ENCODE assay signal across 19 mouse cellular contexts in genomic region chr6:137931318-137931717, GRCm38 (mm10).
DNase-seq lines count a peak whose midpoint lies in the region; ATAC-seq and TF ChIP-seq lines count a peak whose summit lies in the region.
"Had no signal": no experiment of that assay in that cellular context is flagged by ENCODE, and none has a peak within 500 bp of the region (broad histone marks: within the 10 kb centered on the region; RNA-seq: fewer than 3 reads in every experiment).

No protein-coding gene starts in this region.

- no peak for TF ChIP-seq POLR2A in brain, embryonic 14.5 days (IDR thresholded peaks at IDR 0.05; ENCODE audit: borderline replicate concordance, extremely low read depth, insufficient read depth, insufficient read length, poor library complexity, severe bottlenecking)

- H3K4me2 ChIP-seq in heart, embryonic 12.5 days: peak overlapping the region; percentile 46
- H3K4me2 ChIP-seq in kidney, postnatal 0 days (ENCODE audit: low read length): peak overlapping the region; percentile 21; the same call in 1 of the 2 replicates
- H3K4me2 ChIP-seq in liver, embryonic 12.5 days: peak overlapping the region; percentile 29; the same call in 1 of the 2 replicates
- H3K4me2 ChIP-seq: embryonic facial prominence, embryonic 13.5 days; hindbrain, embryonic 13.5 days; limb, embryonic 13.5 days; midbrain, embryonic 12.5 days had no signal

- DNase-seq in heart, postnatal 36 days: no peak
- DNase-seq in kidney, postnatal 0 days (ENCODE audit: low spot score): no peak
- no peak for DNase-seq in kidney, postnatal 14 days
- DNase-seq in brain, embryonic 14.5 days (ENCODE audit: low read depth): peak; percentile 33
- DNase-seq in left cerebral cortex, postnatal 14 days (ENCODE audit: low spot score in 2 of 2): no peak
- DNase-seq in embryonic facial prominence, embryonic 10.5 days (ENCODE audit: low spot score): no peak
- DNase-seq: adrenal gland, postnatal 10 days; cerebellum, adult 2 months; gastrocnemius, postnatal 14 days; kidney, postnatal 25 days; lung, postnatal 14 days had no signal

- no peak for TF ChIP-seq CTCF in kidney, postnatal 0 days (IDR thresholded peaks at IDR 0.05; ENCODE audit: low read depth)
- TF ChIP-seq CTCF in brain, embryonic 14.5 days (IDR thresholded peaks at IDR 0.05; ENCODE audit: borderline replicate concordance, extremely low read depth, insufficient read depth, insufficient read length): no peak

- ATAC-seq in heart, embryonic 12.5 days (ENCODE audit: insufficient number of reproducible peaks, low FRiP score): no peak
- no peak for ATAC-seq in kidney, postnatal 0 days (replicated peaks; ENCODE audit: low FRiP score, low read depth)
- no peak for ATAC-seq in liver, embryonic 12.5 days

- H3K9me3 ChIP-seq in heart, embryonic 12.5 days (replicated peaks): no peaks in the 10 kb centered on the region
- H3K9me3 ChIP-seq in kidney, postnatal 0 days (replicated peaks; ENCODE audit: low read length): no peaks in the 10 kb centered on the region
- no peaks in the 10 kb centered on the region for H3K9me3 ChIP-seq in liver, embryonic 12.5 days (replicated peaks)
- H3K9me3 ChIP-seq in embryonic facial prominence, embryonic 10.5 days: no peaks in the 10 kb centered on the region
- H3K9me3 ChIP-seq: embryonic facial prominence, embryonic 13.5 days; hindbrain, embryonic 13.5 days; limb, embryonic 13.5 days; midbrain, embryonic 12.5 days had no signal

- H3K27me3 ChIP-seq in heart, embryonic 12.5 days (replicated peaks): no peaks in the 10 kb centered on the region
- no peaks in the 10 kb centered on the region for H3K27me3 ChIP-seq in kidney, postnatal 0 days (ENCODE audit: insufficient read depth, low read length)
- H3K27me3 ChIP-seq in liver, embryonic 12.5 days (replicated peaks): no peaks in the 10 kb centered on the region
- H3K27me3 ChIP-seq in embryonic facial prominence, embryonic 10.5 days (replicated peaks; ENCODE audit: low read depth, poor library complexity, severe bottlenecking): no peaks in the 10 kb centered on the region
- H3K27me3 ChIP-seq: embryonic facial prominence, embryonic 13.5 days; hindbrain, embryonic 13.5 days; limb, embryonic 13.5 days; midbrain, embryonic 12.5 days had no signal

- no peak overlapping the region for H3K27ac ChIP-seq in heart, embryonic 12.5 days (ENCODE audit: poor library complexity, severe bottlenecking)
- no peak overlapping the region for H3K27ac ChIP-seq in kidney, postnatal 0 days
- no peak overlapping the region for H3K27ac ChIP-seq in liver, embryonic 12.5 days
- H3K27ac ChIP-seq in embryonic facial prominence, embryonic 10.5 days (replicated peaks): no peak overlapping the region
- H3K27ac ChIP-seq: embryonic facial prominence, embryonic 13.5 days; hindbrain, embryonic 13.5 days; left cerebral cortex, adult 2 months; limb, embryonic 13.5 days; midbrain, embryonic 12.5 days; stomach, postnatal 0 days had no signal

- no peak overlapping the region for H3K9ac ChIP-seq in heart, embryonic 12.5 days
- no peak overlapping the region for H3K9ac ChIP-seq in kidney, postnatal 0 days (ENCODE audit: low read depth, low read length)
- H3K9ac ChIP-seq in liver, embryonic 12.5 days: no peak overlapping the region
- H3K9ac ChIP-seq: embryonic facial prominence, embryonic 13.5 days; hindbrain, embryonic 13.5 days; limb, embryonic 13.5 days; midbrain, embryonic 12.5 days had no signal

- WGBS in heart, embryonic 12.5 days: 7% methylated on average over 7 of the region's 7 CpGs
- 49% methylated on average over 7 of the region's 7 CpGs for WGBS in kidney, postnatal 0 days
- 7% methylated on average over 7 of the region's 7 CpGs for WGBS in liver, embryonic 12.5 days (ENCODE audit: insufficient replicate concordance)
- 57% methylated on average over 7 of the region's 7 CpGs for WGBS in embryonic facial prominence, embryonic 10.5 days

- no peaks in the 10 kb centered on the region for H3K36me3 ChIP-seq in heart, embryonic 12.5 days
- no peaks in the 10 kb centered on the region for H3K36me3 ChIP-seq in kidney, postnatal 0 days (ENCODE audit: insufficient read depth, low read length)
- no peaks in the 10 kb centered on the region for H3K36me3 ChIP-seq in liver, embryonic 12.5 days
- no peaks in the 10 kb centered on the region for H3K36me3 ChIP-seq in embryonic facial prominence, embryonic 10.5 days (replicated peaks)
- H3K36me3 ChIP-seq: embryonic facial prominence, embryonic 13.5 days; hindbrain, embryonic 13.5 days; limb, embryonic 13.5 days; midbrain, embryonic 12.5 days had no signal

- no peaks in the 10 kb centered on the region; the same call in 1 of the 2 replicates for H3K4me1 ChIP-seq in heart, embryonic 12.5 days (replicated peaks)
- H3K4me1 ChIP-seq in kidney, postnatal 0 days (replicated peaks; ENCODE audit: insufficient read depth, low read length): no peaks in the 10 kb centered on the region
- no peaks in the 10 kb centered on the region for H3K4me1 ChIP-seq in liver, embryonic 12.5 days
- no peaks in the 10 kb centered on the region for H3K4me1 ChIP-seq in embryonic facial prominence, embryonic 10.5 days
- H3K4me1 ChIP-seq: hindbrain, embryonic 13.5 days; limb, embryonic 13.5 days; midbrain, embryonic 12.5 days had no signal

- intact Hi-C loops in heart, postnatal 36 days (cut with DNase I): no loop called here
- intact Hi-C loops in left cerebral cortex, postnatal 14 days (cut with DNase I): no loop called here

- H3K4me3 ChIP-seq in heart, embryonic 12.5 days: peak overlapping the region; percentile 10; the same call in 1 of the 2 replicates
- no peak overlapping the region for H3K4me3 ChIP-seq in kidney, postnatal 0 days (replicated peaks; ENCODE audit: low read depth, low read length)
- no peak overlapping the region for H3K4me3 ChIP-seq in liver, embryonic 12.5 days
- no peak overlapping the region for H3K4me3 ChIP-seq in embryonic facial prominence, embryonic 10.5 days
- H3K4me3 ChIP-seq: embryonic facial prominence, embryonic 13.5 days; hindbrain, embryonic 13.5 days; left cerebral cortex, adult 2 months; limb, embryonic 13.5 days; midbrain, embryonic 12.5 days had no signal
